Mouse (Mus musculus) brain, adult 10 weeks (tissue): ENCODE measurements around the gene Neurog3. TPM values are rescaled to one million over a fixed set of nuclear protein-coding genes. Genes with fewer than 3 reads are reported as not detected.

Source experiments
- polyA plus RNA-seq: library from polyadenylated mRNA; stranded (reverse); fragments of 350-450 nt; fragmentation: Illumina TruSeq; extraction: RNeasy Lipid Tissue Mini Kit (QIAGEN cat#74804); gene quantifications from one replicate; pipeline ENCODE4 v1.2.3, GENCODE M21; 2015; ENCODE audit warnings: low read depth, low replicate concordance

The Neurog3 gene
- not detected for polyA plus RNA-seq

DNA sequence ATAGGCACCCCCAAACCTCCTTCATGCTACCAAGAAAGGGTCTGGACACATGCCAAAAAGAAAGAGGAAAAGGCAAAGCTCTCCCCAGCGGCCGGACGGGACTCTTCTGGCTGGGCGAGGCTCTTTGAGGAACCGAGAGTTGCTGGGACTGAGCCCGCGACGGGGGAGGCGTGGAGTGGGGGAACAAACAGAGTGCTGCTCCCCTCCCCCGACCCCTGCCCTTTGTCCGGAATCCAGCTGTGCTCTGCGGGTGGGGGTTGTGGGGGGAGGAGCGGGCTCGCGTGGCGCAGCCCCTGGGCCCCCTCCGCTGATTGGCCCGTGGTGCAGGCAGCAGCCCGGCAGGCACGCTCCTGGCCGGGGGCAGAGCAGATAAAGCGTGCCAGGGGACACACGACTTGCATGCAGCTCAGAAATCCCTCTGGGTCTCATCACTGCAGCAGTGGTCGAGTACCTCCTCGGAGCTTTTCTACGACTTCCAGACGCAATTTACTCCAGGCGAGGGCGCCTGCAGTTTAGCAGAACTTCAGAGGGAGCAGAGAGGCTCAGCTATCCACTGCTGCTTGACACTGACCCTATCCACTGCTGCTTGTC lies at the start of gene Neurog3:
Gene Neurog3, plus strand, starts transcription at position 400 of the 591 bp plus-strand sequence.

DNA sequence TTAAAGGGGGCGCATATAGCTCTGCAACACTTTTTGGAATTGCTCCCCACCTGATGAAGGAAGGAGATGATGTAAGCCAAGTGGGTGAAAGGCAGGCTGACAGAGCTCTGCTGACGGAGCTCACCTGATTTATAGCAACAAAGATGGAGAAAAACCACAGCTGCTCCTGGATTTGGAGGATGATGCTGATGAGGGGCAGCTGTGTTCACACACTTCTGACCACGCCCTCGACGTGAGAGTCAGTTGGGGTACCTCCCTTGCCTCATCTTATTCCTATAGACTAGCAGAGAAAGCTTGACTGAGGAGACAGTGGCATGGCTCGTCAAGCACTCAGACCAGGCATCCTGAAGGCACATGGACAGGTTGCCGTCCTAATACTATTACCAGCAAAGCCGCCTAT lies 10.9 kb downstream of the Neurog3 start, which contains the start of gene Fam241b:
Gene Fam241b, minus strand, starts transcription at position 101 of the 400 bp plus-strand sequence.

Other genes with a start within 250 kb of the Neurog3 start
- gene Col13a1, start 154.0 kb upstream of the Neurog3 start, polyA plus RNA-seq, result 1.0 TPM
- 52.2 TPM for gene Fam241b, start 10.8 kb downstream of the Neurog3 start, polyA plus RNA-seq
- 20.0 TPM for gene Tspan15, start 98.2 kb downstream of the Neurog3 start, polyA plus RNA-seq
- gene Tacr2, start 119.3 kb downstream of the Neurog3 start, polyA plus RNA-seq, result not detected
- 178 TPM for gene Hk1, start 246.8 kb downstream of the Neurog3 start, polyA plus RNA-seq